Mouse (Mus musculus) hematopoietic stem cell, adult 5-6 weeks (primary cell): ENCODE results near the gene 2410004P03Rik. TPM values are rescaled to one million over a fixed set of nuclear protein-coding genes. Genes with fewer than 3 reads are reported as not detected.
"Not testable (repeated sequence)": the region's sequence is repeated elsewhere in the genome, so short reads cannot be mapped to it uniquely, and the experiment has no call there.

ENCODE experiments used
- ATAC-seq, 2 experiments: fragments of 125-278 bp in 1 of 2; replicated peaks in 1 of 2; 2 replicates each; pipeline ENCODE4 v1.8.0; 2016 to 2017; ENCODE audit warnings: inconsistent platforms in 2 of 2, mild to moderate bottlenecking in 2 of 2, moderate number of reproducible peaks in 2 of 2, low read depth in 1 of 2, moderate TSS enrichment in 1 of 2; ENCODE audit not compliant: low FRiP score in 2 of 2, poor library complexity in 2 of 2, severe bottlenecking in 2 of 2, insufficient read depth in 1 of 2, low TSS enrichment in 1 of 2
- total RNA-seq: library from RNA; stranded (forward); fragments of 172-1452, 232-1000 nt; gene quantifications from 2 replicates; pipeline ENCODE4 v1.2.3, GENCODE M21; 2017

The 2410004P03Rik gene
- total RNA-seq, 1 experiment from 2014 or later: 0.99 TPM

DNA sequence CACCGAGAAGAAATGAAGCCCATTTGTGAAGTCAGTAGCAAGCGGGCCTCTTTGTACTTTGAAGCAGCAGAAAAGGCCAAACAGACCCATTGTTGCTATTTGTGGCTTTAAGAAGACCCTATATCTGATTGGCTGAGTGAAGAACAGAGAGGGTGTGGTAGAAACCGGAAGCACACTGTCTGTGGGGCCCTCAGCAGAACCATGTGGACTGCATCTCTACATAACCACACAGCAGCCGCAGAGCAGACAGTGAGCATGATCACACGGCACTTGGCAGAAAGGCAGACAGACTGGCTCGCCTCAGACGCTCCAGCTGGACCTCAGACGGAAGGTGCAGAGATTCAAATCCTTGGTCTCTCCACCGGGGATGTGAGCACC is 21.9 kb upstream of the 2410004P03Rik start:
- ATAC-seq: 0 out of 4 replicates have a peak, but pooled peaks of 1 of the 2 experiments have one; percentile 24

DNA sequence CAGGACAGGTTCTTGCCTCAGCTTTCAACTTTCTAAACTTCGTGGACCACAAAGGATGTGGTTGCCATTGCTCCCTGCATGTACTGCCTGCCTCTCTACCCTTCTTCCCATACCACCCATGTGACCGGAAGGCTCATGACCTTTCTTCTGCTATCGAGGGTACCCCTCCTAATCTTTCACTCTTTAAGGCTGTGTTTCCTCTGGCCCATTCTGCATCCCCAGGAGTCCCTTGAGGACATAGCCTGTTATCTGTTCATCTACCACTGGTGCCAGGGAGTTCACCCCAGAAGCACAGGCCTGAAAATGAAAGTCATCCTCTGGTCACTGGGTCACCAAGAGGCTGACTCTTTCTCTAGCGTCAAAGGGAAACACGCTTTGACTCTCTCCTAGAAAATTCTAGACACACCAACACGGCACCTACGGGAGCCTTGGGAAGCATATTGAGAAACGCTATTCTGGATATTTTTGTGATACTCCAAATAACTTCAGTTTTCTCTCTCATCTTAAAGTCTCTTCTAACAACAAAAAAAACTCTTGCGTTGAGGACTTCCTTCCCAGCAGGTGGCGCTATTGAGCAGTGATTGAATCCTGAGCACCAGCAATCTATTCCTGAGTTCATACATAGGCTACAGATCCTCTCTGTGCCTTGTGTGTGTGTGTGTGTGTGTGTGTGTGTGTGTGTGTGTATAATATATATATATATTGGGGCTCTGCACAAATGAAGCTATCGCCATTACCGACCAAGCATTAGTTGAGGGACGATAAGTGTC is 21.4 kb upstream of the 2410004P03Rik start:
- ATAC-seq: peak; percentile 63 to 66

- ATAC-seq: no peak
Observed at GRCm38 (mm10) chr12:17024554-17025110, 13.1 kb upstream of the 2410004P03Rik start.

- ATAC-seq: no peak
Observed at GRCm38 (mm10) chr12:17022145-17022544, 10.6 kb upstream of the 2410004P03Rik start.

- not testable (repeated sequence) for ATAC-seq
Observed at GRCm38 (mm10) chr12:17021125-17021524, 9.6 kb upstream of the 2410004P03Rik start.

DNA sequence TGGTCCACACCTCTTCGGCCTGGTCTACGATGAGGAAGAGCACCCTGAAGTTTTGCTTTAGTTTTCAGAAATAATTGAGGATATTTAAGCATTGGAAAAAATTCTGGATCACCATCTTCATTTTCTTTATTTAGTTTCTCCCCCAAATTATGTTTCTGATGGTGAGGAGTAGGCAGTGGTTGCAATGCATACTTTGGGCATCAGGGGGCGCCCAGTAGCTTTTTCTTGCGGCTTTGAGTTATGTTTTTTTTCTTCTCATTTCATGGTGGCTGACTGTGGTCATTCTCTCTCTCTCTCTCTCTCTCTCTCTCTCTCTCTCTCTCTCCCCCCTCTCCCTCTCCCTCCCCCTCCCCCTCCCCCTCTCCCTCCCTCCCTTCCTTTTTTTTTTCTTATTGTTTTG is 6.9 kb upstream of the 2410004P03Rik start:
- peak in 1 of 2 experiments; percentile 50; a peak in 1 of 4 replicates for ATAC-seq

DNA sequence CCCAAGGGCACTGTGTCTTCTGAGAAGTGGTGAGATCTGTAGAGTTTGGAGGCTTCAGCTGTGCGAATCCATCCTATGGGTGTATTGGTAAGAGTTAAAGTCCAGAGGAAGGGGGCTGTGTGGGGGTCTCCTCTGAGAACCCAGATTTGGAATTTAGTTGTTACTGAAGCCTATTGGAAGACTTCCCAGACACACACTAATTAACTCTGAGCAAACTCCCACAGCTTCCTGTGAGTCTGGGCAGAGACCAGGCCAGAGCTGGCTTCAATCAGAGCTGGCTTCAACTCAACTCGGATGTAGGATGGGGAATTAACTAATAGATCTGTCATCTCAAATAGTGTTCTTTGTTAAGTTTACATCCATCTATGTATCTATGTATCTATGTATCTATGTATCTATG is 4.2 kb upstream of the 2410004P03Rik start:
- ATAC-seq: no peak

- ATAC-seq: no peak
Observed at GRCm38 (mm10) chr12:17012067-17012899, 756 bp upstream of the 2410004P03Rik start.

- ATAC-seq: no peak
Observed at GRCm38 (mm10) chr12:17009466-17009865, 2.1 kb downstream of the 2410004P03Rik start.

- no peak for ATAC-seq
Observed at GRCm38 (mm10) chr12:17001211-17001610, 10.3 kb downstream of the 2410004P03Rik start.

GRCm38 (mm10) chr12:17000628-17001027 is 10.9 kb downstream of the 2410004P03Rik start:
- ATAC-seq: peak; percentile 61 to 65

DNA sequence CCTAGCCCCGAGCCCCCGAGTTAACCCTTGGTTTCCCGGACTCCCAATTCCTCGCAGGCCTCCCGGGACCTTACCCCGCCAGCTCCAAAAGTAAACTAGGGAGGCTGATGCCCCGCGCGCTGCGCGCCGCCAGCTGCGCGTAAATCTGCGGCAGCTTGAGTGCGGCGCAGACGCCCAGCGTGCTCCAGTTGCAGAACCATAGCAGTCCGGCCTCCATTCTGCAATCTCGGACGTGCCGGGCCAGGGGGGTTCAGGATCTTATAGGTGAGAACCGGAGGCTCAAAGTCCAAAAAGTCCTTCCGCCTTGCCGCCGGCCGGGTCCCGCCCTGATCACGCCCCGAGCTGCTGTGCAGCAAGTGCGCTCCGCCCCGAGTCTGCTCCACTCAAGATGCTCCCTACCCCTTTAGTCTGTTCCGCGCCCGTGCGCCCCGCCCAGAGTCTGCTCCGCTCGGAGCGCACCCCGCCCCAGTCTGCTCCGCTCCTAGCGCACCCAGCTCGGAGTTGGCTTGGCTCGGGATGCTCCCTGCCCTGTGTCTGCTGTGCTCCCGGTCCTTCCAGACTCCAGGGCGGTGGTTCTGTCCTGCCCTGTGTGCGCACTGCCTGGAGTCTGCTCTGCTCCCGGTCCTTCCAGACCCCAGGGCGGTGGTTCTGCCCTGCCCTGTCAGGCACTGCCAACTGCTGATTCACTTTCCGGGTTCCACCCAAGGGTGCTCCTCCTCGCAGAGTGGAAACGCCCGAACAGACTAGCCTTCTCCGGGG is 11.6 kb downstream of the 2410004P03Rik start, which contains the start of gene Pqlc3:
Pqlc3 (minus strand) TSS at position 670 of the 759 bp plus-strand sequence.
- ATAC-seq: peak; percentile 89 to 95

GRCm38 (mm10) chr12:16999146-16999545 is 12.4 kb downstream of the 2410004P03Rik start:
- ATAC-seq: no peak

DNA sequence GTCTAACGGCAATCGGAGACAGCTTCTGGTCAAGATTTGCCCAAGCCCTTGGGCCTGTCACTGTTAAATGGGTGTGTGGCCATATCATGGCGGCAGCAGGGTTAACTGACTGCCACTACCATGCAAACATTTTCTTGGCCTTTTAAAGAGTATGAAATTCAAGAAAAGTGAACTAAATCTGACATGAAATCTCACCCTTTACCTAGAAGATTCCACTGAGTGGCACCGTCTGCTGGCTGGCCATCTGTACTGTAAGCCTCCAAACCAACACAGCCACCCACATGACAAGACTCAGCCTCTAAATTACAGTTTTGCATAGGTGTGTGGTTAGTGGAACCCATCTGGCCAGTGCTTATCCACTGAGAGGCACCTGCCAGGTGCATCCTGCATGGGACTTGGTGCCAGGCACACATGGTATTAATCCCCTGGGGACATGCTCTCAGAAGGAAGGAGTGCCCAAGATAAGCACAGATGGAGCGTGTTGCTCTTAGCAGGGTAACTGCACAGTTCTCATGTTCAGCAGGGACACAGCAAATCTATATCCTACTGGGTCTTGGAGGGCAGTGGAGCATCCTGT is 14.6 kb downstream of the 2410004P03Rik start:
- no peak for ATAC-seq

- no peak for ATAC-seq
Observed at GRCm38 (mm10) chr12:16996281-16996680, 15.2 kb downstream of the 2410004P03Rik start.

DNA sequence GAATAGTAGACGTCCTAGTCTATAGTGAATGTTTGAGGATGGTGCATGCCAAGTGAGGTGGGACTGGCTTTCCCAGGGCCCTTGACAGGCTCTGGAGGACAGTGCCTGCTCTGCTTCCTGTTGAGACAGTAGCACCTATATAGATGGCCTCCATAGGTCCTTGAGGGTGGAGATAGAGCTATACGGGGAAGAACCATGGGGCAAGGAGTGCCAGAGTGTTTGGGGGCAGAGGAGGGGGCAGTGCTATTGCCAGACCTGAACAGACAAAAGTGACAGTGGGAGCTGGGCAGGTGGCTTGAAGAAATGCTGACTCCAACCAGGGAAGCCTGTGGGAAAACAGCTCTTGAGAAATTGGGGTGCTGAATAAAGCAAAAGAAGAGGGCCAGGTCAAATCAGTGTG is 17.2 kb downstream of the 2410004P03Rik start:
- no peak for ATAC-seq

DNA sequence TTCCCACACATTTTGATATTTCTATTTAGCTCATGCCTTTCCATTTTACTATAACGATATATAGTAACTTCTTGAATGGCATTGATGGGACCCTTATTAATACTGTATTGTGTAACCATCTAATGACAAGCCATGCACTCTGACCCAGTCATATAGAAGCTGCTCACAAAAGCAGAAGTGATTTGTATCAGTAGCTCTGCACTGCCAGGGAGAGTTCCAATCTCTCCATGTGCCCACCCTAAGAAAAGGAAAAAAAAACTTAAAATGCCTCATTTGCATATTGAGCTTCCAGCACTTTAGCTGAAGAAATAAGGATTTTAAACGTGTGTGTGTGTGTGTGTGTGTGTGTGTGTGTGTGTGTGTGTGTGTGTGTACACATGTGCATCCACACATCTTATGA is 19.2 kb downstream of the 2410004P03Rik start:
- no peak for ATAC-seq
